Mouse (Mus musculus): ENCODE data around the gene Arhgap17. TPM values are rescaled to one million over a fixed set of nuclear protein-coding genes. Genes with fewer than 3 reads are reported as not detected.

Arhgap17 gene
- polyA plus RNA-seq, 1 experiment, result 38.3 TPM

DNA sequence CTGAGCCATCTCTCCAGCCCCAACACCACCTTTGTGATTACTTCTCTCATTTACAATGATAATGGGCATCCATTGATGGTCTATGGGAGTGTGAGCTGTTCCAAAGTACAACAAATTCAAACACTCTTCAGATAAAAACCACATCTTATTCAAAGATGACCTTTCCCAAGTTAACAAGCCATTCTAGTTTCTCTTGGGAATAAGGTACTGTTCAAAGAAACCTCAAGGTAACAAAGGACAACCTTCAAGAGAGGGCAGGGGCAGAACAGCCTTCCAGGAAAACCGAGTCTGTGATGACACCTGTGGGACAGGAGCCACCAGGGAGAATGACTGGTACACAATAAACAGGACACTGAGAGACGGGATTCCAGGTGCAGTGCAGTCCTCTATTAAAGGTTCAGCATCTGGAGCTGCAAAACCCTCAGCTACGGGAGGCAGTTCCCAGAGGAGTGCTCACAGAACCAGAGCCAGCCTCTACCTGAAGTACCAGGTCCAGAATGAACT, 24.6 kb downstream of the Arhgap17 start:
- Histone ChIP-seq H3K27ac (ENCODE audit: control insufficient read depth, insufficient read depth, low read depth, low read length, poor library complexity) (no peak overlapping the region), H3K4me1 (ENCODE audit: control insufficient read depth, insufficient read depth, low read length) (no peaks in the 10 kb centered on the region; the same call in none of the 2 replicates), H3K4me3 (replicated peaks; ENCODE audit: control insufficient read depth, low read depth, low read length) (no peak overlapping the region)
- TF ChIP-seq CTCF (IDR thresholded peaks at IDR 0.05; ENCODE audit: control insufficient read depth, insufficient read depth, low read length), result no peak
- TF ChIP-seq POLR2A (IDR thresholded peaks at IDR 0.05; ENCODE audit: borderline replicate concordance, control insufficient read depth, low read depth, low read length), result no peak
- 83% methylated on average over 3 of the region's 3 CpGs for WGBS

DNA sequence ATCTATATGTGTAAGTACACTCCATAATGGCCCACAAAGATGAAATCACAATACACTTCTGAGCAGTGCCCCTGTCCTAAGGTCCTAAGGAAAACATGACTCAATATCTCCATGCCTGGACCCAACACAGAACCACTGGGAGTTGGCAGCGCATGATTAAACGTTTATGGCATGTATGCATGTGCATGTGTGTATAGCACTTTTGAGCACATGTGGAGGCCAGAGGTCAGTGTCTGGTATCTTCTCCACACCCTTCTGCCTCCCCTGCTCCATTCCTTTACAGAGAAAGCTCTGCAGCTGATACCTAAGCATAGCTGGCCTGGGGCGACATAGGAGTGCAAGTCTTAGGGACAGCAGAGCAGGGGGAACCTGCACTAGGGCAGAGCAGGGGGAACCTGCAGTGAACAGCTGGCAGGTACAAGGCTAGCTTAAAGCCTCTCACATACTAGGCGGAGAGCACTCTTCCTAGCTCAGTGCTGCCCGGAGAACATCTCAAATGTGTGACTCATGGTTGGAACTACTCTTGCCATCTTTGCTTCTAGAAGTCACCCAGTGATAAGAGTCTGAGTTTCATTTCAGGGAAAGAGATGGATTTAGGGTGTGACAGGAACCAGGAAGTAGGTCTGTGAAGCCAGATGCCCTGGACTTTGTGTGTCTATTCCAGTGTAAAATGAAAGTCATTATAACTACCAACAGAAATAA, 25.5 kb downstream of the Arhgap17 start:
- Histone ChIP-seq H3K4me1 (ENCODE audit: control insufficient read depth, insufficient read depth, low read length) (no peaks in the 10 kb centered on the region; the same call in none of the 2 replicates), H3K27ac (ENCODE audit: control insufficient read depth, insufficient read depth, low read depth, low read length, poor library complexity) (no peak overlapping the region), H3K4me3 (replicated peaks; ENCODE audit: control insufficient read depth, low read depth, low read length) (no peak overlapping the region)
- no peak for TF ChIP-seq CTCF (IDR thresholded peaks at IDR 0.05; ENCODE audit: control insufficient read depth, insufficient read depth, low read length)
- TF ChIP-seq POLR2A (IDR thresholded peaks at IDR 0.05; ENCODE audit: borderline replicate concordance, control insufficient read depth, low read depth, low read length), result no peak
- whole genome bisulfite sequencing, result 84% methylated on average over 5 of the region's 5 CpGs

DNA sequence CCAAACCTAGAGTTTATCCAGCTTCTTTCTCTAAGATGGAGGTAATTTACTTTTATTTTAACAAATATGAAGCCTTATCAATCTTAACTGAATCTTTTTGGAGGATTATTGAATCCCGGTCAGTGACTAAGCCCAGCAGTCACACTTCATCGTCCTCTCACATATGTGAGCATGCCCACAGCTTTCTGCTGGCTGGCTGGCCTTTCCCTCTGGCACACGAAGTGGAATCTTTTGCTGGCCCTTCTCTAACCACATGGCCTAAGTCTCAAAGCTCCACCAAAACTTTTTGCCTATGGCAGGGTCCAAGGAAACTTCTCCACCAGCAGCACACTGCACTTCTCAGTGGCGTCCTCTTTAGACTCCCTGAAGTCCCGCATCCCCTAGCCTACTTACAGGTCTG, 27.8 kb downstream of the Arhgap17 start:
- TF ChIP-seq CTCF (IDR thresholded peaks at IDR 0.05; ENCODE audit: control insufficient read depth, insufficient read depth, low read length) (no peak), POLR2A (IDR thresholded peaks at IDR 0.05; ENCODE audit: borderline replicate concordance, control insufficient read depth, low read depth, low read length) (no peak)
- WGBS, result 80% methylated on average over 5 of the region's 5 CpGs
- no peaks in the 10 kb centered on the region; the same call in 1 of the 2 replicates for H3K4me1 ChIP-seq (ENCODE audit: control insufficient read depth, insufficient read depth, low read length)
- no peak overlapping the region for H3K4me3 ChIP-seq (replicated peaks; ENCODE audit: control insufficient read depth, low read depth, low read length)
- H3K27ac ChIP-seq (ENCODE audit: control insufficient read depth, insufficient read depth, low read depth, low read length, poor library complexity), result no peak overlapping the region

DNA sequence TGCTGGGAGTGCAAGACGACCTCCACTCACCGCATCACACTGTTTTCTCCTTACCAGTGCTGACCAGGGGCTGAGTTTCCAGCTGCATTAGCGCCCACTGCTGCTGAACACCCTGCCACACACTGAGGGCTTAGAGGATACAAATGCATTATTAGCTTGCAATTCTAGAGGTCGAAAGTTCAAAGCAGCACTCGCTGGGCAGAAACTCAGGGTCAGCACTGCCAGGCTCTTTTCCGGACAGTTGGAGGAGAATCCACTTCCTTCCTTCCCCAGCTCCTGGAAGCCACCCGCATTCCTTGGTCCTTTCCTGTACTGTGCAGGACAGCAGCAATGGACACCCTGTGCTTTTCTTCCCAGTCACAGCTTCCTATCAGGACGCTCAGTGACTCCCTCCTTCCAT, 31.4 kb downstream of the Arhgap17 start:
- no peak overlapping the region for H3K4me3 ChIP-seq (replicated peaks; ENCODE audit: control insufficient read depth, low read depth, low read length)
- no peak overlapping the region for H3K27ac ChIP-seq (ENCODE audit: control insufficient read depth, insufficient read depth, low read depth, low read length, poor library complexity)
- WGBS, result 80% methylated on average over 8 of the region's 8 CpGs
- H3K4me1 ChIP-seq (ENCODE audit: control insufficient read depth, insufficient read depth, low read length), result no peaks in the 10 kb centered on the region; the same call in 1 of the 2 replicates
- TF ChIP-seq POLR2A (IDR thresholded peaks at IDR 0.05; ENCODE audit: borderline replicate concordance, control insufficient read depth, low read depth, low read length), result no peak
- no peak for TF ChIP-seq CTCF (IDR thresholded peaks at IDR 0.05; ENCODE audit: control insufficient read depth, insufficient read depth, low read length)

DNA sequence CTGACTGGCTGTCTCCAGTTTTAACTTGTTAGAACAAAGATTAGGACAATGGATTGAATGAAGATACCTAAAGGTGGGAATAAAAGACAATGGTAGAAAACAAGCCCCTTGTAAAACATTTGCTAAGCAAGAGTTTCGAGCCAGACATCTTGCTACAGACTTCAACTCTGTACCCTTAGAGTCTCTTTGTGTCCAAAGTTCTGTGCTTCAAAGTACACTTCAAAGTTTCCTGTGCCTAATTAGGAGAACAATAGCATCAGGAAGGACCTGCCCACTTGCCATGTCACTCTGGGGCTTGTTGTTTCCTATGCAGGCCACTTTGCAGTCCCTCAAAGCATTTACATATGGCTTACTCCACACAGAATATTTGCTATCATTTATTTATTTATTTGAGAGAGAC, 33.4 kb downstream of the Arhgap17 start:
- WGBS, result 59% methylated on average over 1 of the region's 1 CpGs
- Histone ChIP-seq H3K4me1 (ENCODE audit: control insufficient read depth, insufficient read depth, low read length) (peaks cover under 1% of the 10 kb centered on the region; the same call in 1 of the 2 replicates), H3K27ac (ENCODE audit: control insufficient read depth, insufficient read depth, low read depth, low read length, poor library complexity) (no peak overlapping the region), H3K4me3 (replicated peaks; ENCODE audit: control insufficient read depth, low read depth, low read length) (no peak overlapping the region)
- no peak for TF ChIP-seq CTCF (IDR thresholded peaks at IDR 0.05; ENCODE audit: control insufficient read depth, insufficient read depth, low read length)
- no peak for TF ChIP-seq POLR2A (IDR thresholded peaks at IDR 0.05; ENCODE audit: borderline replicate concordance, control insufficient read depth, low read depth, low read length)

DNA sequence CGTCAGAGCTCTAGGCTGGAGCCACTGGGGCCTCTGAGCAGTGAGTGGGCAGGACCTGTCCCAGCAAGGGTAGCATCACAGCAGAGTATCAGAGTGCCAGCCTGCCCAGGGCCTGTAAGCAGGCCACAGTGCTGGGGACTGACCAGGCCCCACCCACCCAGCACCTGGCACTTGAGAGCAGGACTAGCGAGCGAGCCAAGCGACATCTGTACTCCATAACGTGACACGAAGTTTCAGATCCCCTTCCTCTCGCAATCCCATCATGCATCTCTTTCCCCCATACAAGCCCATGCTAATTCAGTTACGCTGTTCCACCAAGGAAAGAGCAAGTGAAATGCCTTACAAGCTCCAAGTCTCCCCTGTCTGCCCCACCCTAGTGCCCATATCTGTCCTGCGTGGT, 39.2 kb downstream of the Arhgap17 start:
- no peak for TF ChIP-seq CTCF (IDR thresholded peaks at IDR 0.05; ENCODE audit: control insufficient read depth, insufficient read depth, low read length)
- no peak for TF ChIP-seq POLR2A (IDR thresholded peaks at IDR 0.05; ENCODE audit: borderline replicate concordance, control insufficient read depth, low read depth, low read length)
- H3K27ac ChIP-seq (ENCODE audit: control insufficient read depth, insufficient read depth, low read depth, low read length, poor library complexity), result peak overlapping the region; percentile 6; the same call in 1 of the 2 replicates
- 74% methylated on average over 9 of the region's 9 CpGs for WGBS
- H3K4me3 ChIP-seq (replicated peaks; ENCODE audit: control insufficient read depth, low read depth, low read length), result no peak overlapping the region
- peaks cover 3% of the 10 kb centered on the region; the same call in 1 of the 2 replicates for H3K4me1 ChIP-seq (ENCODE audit: control insufficient read depth, insufficient read depth, low read length)

DNA sequence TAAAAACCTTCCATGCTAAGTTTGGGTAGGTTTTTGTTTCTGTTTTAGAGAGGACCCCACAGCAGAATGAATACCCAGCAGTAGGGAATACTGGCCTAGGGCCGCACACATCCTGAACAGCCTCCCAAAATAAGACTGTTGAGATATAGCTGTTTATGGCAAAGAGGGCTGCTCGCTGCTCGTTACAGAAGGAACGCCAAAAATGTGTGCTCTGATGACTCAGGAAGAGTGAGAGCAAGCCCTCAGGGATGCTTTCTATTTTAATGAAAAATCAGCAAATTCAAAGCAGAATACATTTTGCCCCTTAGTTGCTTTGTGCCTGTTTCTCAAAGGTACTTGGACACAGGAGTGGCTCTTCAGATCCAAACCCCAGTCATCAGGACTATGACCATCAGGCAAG, 41.8 kb downstream of the Arhgap17 start:
- Histone ChIP-seq H3K27ac (ENCODE audit: control insufficient read depth, insufficient read depth, low read depth, low read length, poor library complexity) (no peak overlapping the region), H3K4me3 (replicated peaks; ENCODE audit: control insufficient read depth, low read depth, low read length) (no peak overlapping the region), H3K4me1 (ENCODE audit: control insufficient read depth, insufficient read depth, low read length) (peaks cover 3% of the 10 kb centered on the region; the same call in 1 of the 2 replicates)
- TF ChIP-seq POLR2A (IDR thresholded peaks at IDR 0.05; ENCODE audit: borderline replicate concordance, control insufficient read depth, low read depth, low read length) (no peak), CTCF (IDR thresholded peaks at IDR 0.05; ENCODE audit: control insufficient read depth, insufficient read depth, low read length) (no peak)
- WGBS, result 89% methylated on average over 4 of the region's 4 CpGs

DNA sequence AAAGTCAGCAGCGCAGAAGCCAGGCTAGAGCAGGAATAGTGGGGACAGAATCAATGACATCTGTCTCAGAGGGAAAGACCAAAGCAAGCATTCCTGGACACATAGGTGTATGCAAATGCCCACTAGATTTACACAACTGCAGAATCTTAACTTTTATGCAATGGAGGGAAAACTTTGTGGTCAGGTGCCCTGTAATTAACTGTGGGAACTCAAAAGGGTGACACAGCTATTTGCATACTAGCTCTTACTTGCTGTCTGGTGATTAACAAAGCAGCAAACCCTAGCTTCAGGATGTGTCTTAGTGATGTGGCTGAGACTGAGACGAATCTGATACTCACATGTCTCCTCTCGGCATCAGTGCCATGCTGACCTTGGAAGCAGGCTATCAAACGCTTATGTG, 42.8 kb downstream of the Arhgap17 start:
- WGBS, result 73% methylated on average over 4 of the region's 4 CpGs
- H3K4me1 ChIP-seq (ENCODE audit: control insufficient read depth, insufficient read depth, low read length), result peaks cover 5% of the 10 kb centered on the region; the same call in 1 of the 2 replicates

More for the DNA sequence above, 42.8 kb downstream of the Arhgap17 start:
- no peak for TF ChIP-seq POLR2A (IDR thresholded peaks at IDR 0.05; ENCODE audit: borderline replicate concordance, control insufficient read depth, low read depth, low read length)
- TF ChIP-seq CTCF (IDR thresholded peaks at IDR 0.05; ENCODE audit: control insufficient read depth, insufficient read depth, low read length), result no peak
- H3K4me3 ChIP-seq (replicated peaks; ENCODE audit: control insufficient read depth, low read depth, low read length), result no peak overlapping the region
- no peak overlapping the region for H3K27ac ChIP-seq (ENCODE audit: control insufficient read depth, insufficient read depth, low read depth, low read length, poor library complexity)
